Mouse (Mus musculus) ES-Bruce4 (cell line): Measurements from ENCODE around the gene Tor1b.

Experiments used
- CTCF ChIP-seq: IDR thresholded peaks from one replicate; pipeline ENCODE4 v1.8.1; 2011; ENCODE audit warnings: low read depth, low read length
- EP300 ChIP-seq: IDR thresholded peaks from 2 replicates; pipeline ENCODE4 v1.6.1; 2011; ENCODE audit warnings: low read depth, low read length; ENCODE audit not compliant: insufficient read depth
- POLR2A ChIP-seq: IDR thresholded peaks from one replicate; pipeline ENCODE4 v1.8.1; 2011; ENCODE audit warnings: low read length; ENCODE audit not compliant: insufficient read depth

- TF ChIP-seq EP300 (no peak), POLR2A (no peak), CTCF (no peak)
Measured at GRCm38 (mm10) chr2:30958726-30959125, 6.0 kb downstream of the Tor1b start.
